Mouse (Mus musculus) T-helper 1 cell (primary cell): ENCODE measurements around the gene 4930524N10Rik.

Experiments used
- in situ Hi-C: fragments of 300-600 bp; cut with MboI, MseI; formaldehyde crosslinking; loops from one replicate; pipeline ENCODE4 v1.15.1; 2025; ENCODE audit warnings: high pct_unique_total_duplicates

The 4930524N10Rik gene

GRCm38 (mm10) chrX:154343292-154343691 lies at the start of gene 4930524N10Rik:
Gene 4930524N10Rik (minus strand): TSS chrX:154343392.
- in situ Hi-C loops = no loop called here

GRCm38 (mm10) chrX:154350042-154350441 lies 6.8 kb upstream of the 4930524N10Rik start:
- in situ Hi-C loops = no loop called here

GRCm38 (mm10) chrX:154349302-154350041 lies 6.3 kb upstream of the 4930524N10Rik start:
- in situ Hi-C loops = no loop called here

GRCm38 (mm10) chrX:154347933-154348332 lies 4.7 kb upstream of the 4930524N10Rik start:
- in situ Hi-C loops = no loop called here
